Mouse (Mus musculus): Measurements from ENCODE around the gene Tra2b.
"Not testable (repeated sequence)": the region's sequence is repeated elsewhere in the genome, so short reads cannot be mapped to it uniquely, and the experiment has no call there.

Gene Tra2b

GRCm38 (mm10) chr16:22242239-22242866 lies 23.5 kb downstream of the Tra2b start:
- no peak for DNase-seq (ENCODE audit: low spot score in 2 of 2)

- DNase-seq (ENCODE audit: low spot score in 2 of 2) = no peak
Observed at GRCm38 (mm10) chr16:22241376-22242238, 24.2 kb downstream of the Tra2b start.

GRCm38 (mm10) chr16:22240856-22241255 lies 24.9 kb downstream of the Tra2b start:
- DNase-seq (ENCODE audit: low spot score in 2 of 2) = no peak

GRCm38 (mm10) chr16:22239978-22240377 lies 25.8 kb downstream of the Tra2b start:
- DNase-seq (ENCODE audit: low spot score in 2 of 2) = no peak

- no peak for DNase-seq (ENCODE audit: low spot score in 2 of 2)
Observed at GRCm38 (mm10) chr16:22238928-22239620, 26.7 kb downstream of the Tra2b start.

- DNase-seq (ENCODE audit: low spot score in 2 of 2) = not testable (repeated sequence)
Observed at GRCm38 (mm10) chr16:22238402-22238801, 27.4 kb downstream of the Tra2b start.

GRCm38 (mm10) chr16:22236814-22237213 lies 29.0 kb downstream of the Tra2b start:
- no peak for DNase-seq (ENCODE audit: low spot score in 2 of 2)

- no peak for DNase-seq (ENCODE audit: low spot score in 2 of 2)
Observed at GRCm38 (mm10) chr16:22234535-22234934, 31.3 kb downstream of the Tra2b start.

- not testable (repeated sequence) for DNase-seq (ENCODE audit: low spot score in 2 of 2)
Observed at GRCm38 (mm10) chr16:22230276-22230675, 35.5 kb downstream of the Tra2b start.

- DNase-seq (ENCODE audit: low spot score in 2 of 2) = no peak
Observed at GRCm38 (mm10) chr16:22203501-22203900, 62.3 kb downstream of the Tra2b start.

- no peak for DNase-seq (ENCODE audit: low spot score in 2 of 2)
Observed at GRCm38 (mm10) chr16:22201858-22202257, 63.9 kb downstream of the Tra2b start.

- no peak for DNase-seq (ENCODE audit: low spot score in 2 of 2)
Observed at GRCm38 (mm10) chr16:22200476-22200875, 65.3 kb downstream of the Tra2b start.
